Mouse (Mus musculus) heart, postnatal 0 days (tissue): Measurements from ENCODE around the gene Col25a1. TPM values are rescaled to one million over a fixed set of nuclear protein-coding genes. Genes with fewer than 3 reads are reported as not detected.

Experiments
- ATAC-seq: fragments of 200-750 bp; cut with Nextera tagmentation; 2 replicates; pipeline ENCODE4 v1.8.0; 2017; ENCODE audit warnings: low read depth, moderate number of reproducible peaks, moderate library complexity; ENCODE audit not compliant: insufficient read depth
- DNase-seq: peaks from one replicate; pipeline ENCODE4 v3.0.0-alpha.2; 2016; ENCODE audit warnings: low spot score
- H3K27ac ChIP-seq: fragments of 300-500 bp; sonication (generic); 2 replicates; pipeline ENCODE4 v1.5.1; 2014; ENCODE audit warnings: low read depth, mild to moderate bottlenecking
- H3K27me3 ChIP-seq: fragments of 300-500 bp; sonication (generic); 2 replicates; pipeline ENCODE4 v1.6.1; 2014; ENCODE audit warnings: low read length, mixed read lengths; ENCODE audit not compliant: control insufficient read depth, insufficient read depth
- H3K36me3 ChIP-seq: fragments of 300-500 bp; sonication (generic); replicated peaks from 2 replicates; pipeline ENCODE4 v1.6.1; 2014; ENCODE audit warnings: low read length, mixed read lengths; ENCODE audit not compliant: control insufficient read depth, insufficient read depth
- H3K4me1 ChIP-seq: fragments of 300-500 bp; sonication (generic); 2 replicates; pipeline ENCODE4 v1.6.1; 2014; ENCODE audit warnings: antibody characterized with exemption; ENCODE audit not compliant: control insufficient read depth, insufficient read depth
- H3K4me2 ChIP-seq: fragments of 300-500 bp; sonication (generic); 2 replicates; pipeline ENCODE4 v1.6.1; 2014; ENCODE audit warnings: low read depth, mild to moderate bottlenecking, low read length, moderate library complexity
- H3K4me3 ChIP-seq: fragments of 300-500 bp; sonication (generic); 2 replicates; pipeline ENCODE4 v1.5.1; 2014; ENCODE audit warnings: low read depth, low read length
- H3K9ac ChIP-seq: fragments of 300-500 bp; sonication (generic); replicated peaks from 2 replicates; pipeline ENCODE4 v1.6.1; 2014; ENCODE audit warnings: low read depth, low read length, mixed read lengths
- H3K9me3 ChIP-seq: fragments of 300-500 bp; sonication (generic); replicated peaks from 2 replicates; pipeline ENCODE4 v1.6.1; 2016; ENCODE audit warnings: low read length; ENCODE audit not compliant: control insufficient read depth
- CTCF ChIP-seq: IDR thresholded peaks from 2 replicates; pipeline ENCODE4 v1.5.1; 2016; ENCODE audit warnings: antibody characterized with exemption, control low read depth, low read depth
- EP300 ChIP-seq: IDR thresholded peaks from 2 replicates; pipeline ENCODE4 v1.6.1; 2016; ENCODE audit warnings: antibody characterized with exemption, low read depth
- WGBS: fragments of 180-500 bp; shearing (Covaris S2); extraction: QIAGEN DNeasy Blood & Tissue Kit; methylation state at CpG from one replicate; pipeline ENCODE4 v1.1.7; 2014; 5-methylcytosine and 5-hydroxymethylcytosine counted together
- polyA plus RNA-seq: library from polyadenylated mRNA; unstranded; fragments of >200 nt; fragmentation: Nextera tagmentation; extraction: Ambion mirVana; gene quantifications from 2 replicates; pipeline ENCODE4 v1.2.1, GENCODE M21; 2015
- total RNA-seq: library from RNA; depleted of rRNA; stranded (reverse); fragments of >200 nt; gene quantifications from 2 replicates; pipeline ENCODE4 v1.2.3, GENCODE M21; 2014; ENCODE audit warnings: low replicate concordance

Col25a1 gene
- total and polyA plus RNA-seq, 2 experiments from 2014 or later: 0.67 to 0.92 TPM

- ATAC-seq (no peak), DNase-seq (no peak)
- H3K27ac ChIP-seq: no peak overlapping the region
- 78% methylated on average over 11 of the region's 11 CpGs for WGBS
- no peak overlapping the region for H3K4me2 ChIP-seq
- H3K27me3 ChIP-seq: no peaks in the 10 kb centered on the region
- H3K4me3 ChIP-seq: no peak overlapping the region
- no peak overlapping the region for H3K9ac ChIP-seq
- TF ChIP-seq CTCF (no peak), EP300 (no peak)
- 0 out of 2 replicates have a peak, but pooled peaks cover 7% of the 10 kb centered on the region for H3K4me1 ChIP-seq
- H3K9me3 ChIP-seq: no peaks in the 10 kb centered on the region
- no peaks in the 10 kb centered on the region for H3K36me3 ChIP-seq
Observed at GRCm38 (mm10) chr3:130214631-130215030, 83.3 kb downstream of the Col25a1 start.

GRCm38 (mm10) chr3:130216141-130216540 lies 84.8 kb downstream of the Col25a1 start:
- TF ChIP-seq EP300 (no peak), CTCF (no peak)
- Histone ChIP-seq H3K4me2 (no peak overlapping the region), H3K9ac (no peak overlapping the region), H3K4me1 (0 out of 2 replicates have a peak, but pooled peaks cover 7% of the 10 kb centered on the region), H3K27me3 (no peaks in the 10 kb centered on the region), H3K36me3 (no peaks in the 10 kb centered on the region), H3K4me3 (no peak overlapping the region), H3K9me3 (no peaks in the 10 kb centered on the region), H3K27ac (no peak overlapping the region)
- DNase-seq: no peak
- no peak for ATAC-seq

- 0 out of 2 replicates have a peak, but pooled peaks cover 7% of the 10 kb centered on the region for H3K4me1 ChIP-seq
- no peaks in the 10 kb centered on the region for H3K27me3 ChIP-seq
- H3K36me3 ChIP-seq: no peaks in the 10 kb centered on the region
- no peak for DNase-seq
- no peak overlapping the region for H3K9ac ChIP-seq
- TF ChIP-seq EP300: no peak
- TF ChIP-seq CTCF: no peak
- no peaks in the 10 kb centered on the region for H3K9me3 ChIP-seq
- ATAC-seq: no peak
- 91% methylated on average over 3 of the region's 3 CpGs for WGBS
- H3K27ac ChIP-seq: no peak overlapping the region
- no peak overlapping the region for H3K4me3 ChIP-seq
- no peak overlapping the region for H3K4me2 ChIP-seq
Observed at GRCm38 (mm10) chr3:130216646-130217045, 85.3 kb downstream of the Col25a1 start.

- Histone ChIP-seq H3K9me3 (no peaks in the 10 kb centered on the region), H3K27ac (no peak overlapping the region), H3K4me3 (no peak overlapping the region), H3K9ac (no peak overlapping the region), H3K4me2 (no peak overlapping the region), H3K36me3 (no peaks in the 10 kb centered on the region), H3K27me3 (no peaks in the 10 kb centered on the region), H3K4me1 (0 out of 2 replicates have a peak, but pooled peaks cover 7% of the 10 kb centered on the region)
- WGBS: 54% methylated on average over 2 of the region's 2 CpGs
- TF ChIP-seq EP300: no peak
- no peak for TF ChIP-seq CTCF
- ATAC-seq (no peak), DNase-seq (no peak)
Observed at GRCm38 (mm10) chr3:130217705-130218104, 86.4 kb downstream of the Col25a1 start.

GRCm38 (mm10) chr3:130218232-130218728 lies 87.0 kb downstream of the Col25a1 start:
- H3K4me1 ChIP-seq: 0 out of 2 replicates have a peak, but pooled peaks cover 7% of the 10 kb centered on the region
- no peaks in the 10 kb centered on the region for H3K9me3 ChIP-seq
- no peak overlapping the region for H3K4me2 ChIP-seq
- peak; percentile 18 for DNase-seq
- H3K36me3 ChIP-seq: no peaks in the 10 kb centered on the region
- H3K9ac ChIP-seq: no peak overlapping the region
- no peak overlapping the region for H3K4me3 ChIP-seq
- no peak overlapping the region for H3K27ac ChIP-seq
- 51% methylated on average over 5 of the region's 5 CpGs for WGBS
- TF ChIP-seq EP300 (no peak), CTCF (no peak)
- no peaks in the 10 kb centered on the region for H3K27me3 ChIP-seq
- ATAC-seq: no peak

GRCm38 (mm10) chr3:130220811-130221210 lies 89.5 kb downstream of the Col25a1 start:
- TF ChIP-seq EP300 (no peak), CTCF (no peak)
- WGBS: 93% methylated on average over 3 of the region's 3 CpGs
- DNase-seq: no peak

More at GRCm38 (mm10) chr3:130220811-130221210, 89.5 kb downstream of the Col25a1 start:
- Histone ChIP-seq H3K9me3 (no peaks in the 10 kb centered on the region), H3K4me3 (no peak overlapping the region), H3K4me2 (no peak overlapping the region), H3K27me3 (no peaks in the 10 kb centered on the region), H3K4me1 (0 out of 2 replicates have a peak, but pooled peaks cover 7% of the 10 kb centered on the region), H3K36me3 (no peaks in the 10 kb centered on the region), H3K9ac (no peak overlapping the region), H3K27ac (no peak overlapping the region)
- ATAC-seq: no peak
